Mouse (Mus musculus) right cerebral cortex, postnatal 14 days (tissue): Measurements from ENCODE around the gene Plce1.

Experiments
- DNase-seq: peaks from one replicate; pipeline ENCODE4 v3.0.0; 2022

Gene Plce1

DNA sequence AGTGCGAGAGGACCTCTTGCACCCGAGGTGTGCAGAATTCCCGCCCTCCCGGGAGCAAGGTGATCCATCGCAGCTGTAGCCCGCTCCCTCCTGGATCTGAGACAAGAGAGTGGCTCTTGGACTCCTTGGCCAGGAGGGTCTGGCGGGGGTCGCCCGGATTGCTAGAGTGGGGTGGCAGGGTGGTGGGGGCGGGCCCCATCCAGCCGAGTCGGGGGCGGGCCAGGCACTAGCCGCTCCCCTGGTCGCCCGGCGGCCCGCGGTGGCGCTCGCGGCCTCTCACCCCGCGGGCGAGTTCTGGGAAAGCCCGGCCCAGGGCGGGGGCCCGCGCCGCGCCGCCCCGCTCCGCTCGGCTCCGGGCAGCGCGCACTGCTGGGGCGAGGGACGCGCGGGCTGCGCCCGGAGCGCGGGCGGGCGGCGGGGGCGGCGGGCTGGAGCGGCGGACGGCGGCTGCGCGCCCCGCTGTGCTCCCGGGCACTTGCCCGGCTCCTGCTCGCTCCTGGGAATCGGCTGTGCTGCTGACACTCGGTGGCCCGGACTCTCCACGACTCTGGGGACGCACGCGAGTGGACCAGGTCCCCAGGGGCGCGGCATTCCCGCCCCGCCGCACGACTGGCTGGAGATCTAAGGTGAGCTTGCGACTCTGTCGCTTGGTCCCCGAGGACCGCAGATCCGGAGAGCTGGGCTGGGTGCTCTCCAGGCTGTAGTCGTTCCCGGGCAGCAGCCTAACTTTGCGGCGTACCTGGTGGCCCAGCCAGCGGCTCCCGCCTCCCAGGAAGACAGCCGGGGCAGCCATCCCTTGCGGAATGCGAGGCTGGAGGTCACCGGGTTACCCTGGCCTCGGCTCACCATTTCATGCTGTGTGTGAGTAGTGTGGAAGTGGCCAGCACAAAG, at the start of gene Plce1:
Gene Plce1 (plus strand): TSS at position 379 of the 891 bp plus-strand sequence.
- DNase-seq: no peak

- no peak for DNase-seq
Observed at GRCm38 (mm10) chr19:38431326-38431725, 49.6 kb upstream of the Plce1 start.

GRCm38 (mm10) chr19:38432021-38432420, 48.9 kb upstream of the Plce1 start:
- DNase-seq: no peak

DNA sequence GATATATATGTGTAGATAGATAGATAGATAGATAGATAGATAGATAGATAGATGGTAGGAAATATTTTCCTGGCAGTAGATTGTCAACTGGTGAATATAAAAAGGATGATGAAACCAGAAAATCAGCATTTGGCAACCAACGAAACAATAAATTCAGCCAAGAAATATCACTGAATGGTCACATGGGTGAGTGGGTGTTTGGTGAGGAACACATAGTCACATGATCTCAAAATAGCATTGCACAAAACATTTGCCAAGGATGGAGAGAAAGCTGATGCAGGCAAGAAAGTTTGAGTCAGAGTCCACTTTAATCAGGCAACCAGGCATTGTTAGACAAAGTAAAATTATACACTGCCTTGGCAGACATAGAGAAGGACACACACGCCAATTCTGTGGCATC, 47.5 kb upstream of the Plce1 start:
- no peak for DNase-seq

- no peak for DNase-seq
Observed at GRCm38 (mm10) chr19:38435221-38435620, 45.7 kb upstream of the Plce1 start.

- no peak for DNase-seq
Observed at GRCm38 (mm10) chr19:38441860-38442259, 39.0 kb upstream of the Plce1 start.

DNA sequence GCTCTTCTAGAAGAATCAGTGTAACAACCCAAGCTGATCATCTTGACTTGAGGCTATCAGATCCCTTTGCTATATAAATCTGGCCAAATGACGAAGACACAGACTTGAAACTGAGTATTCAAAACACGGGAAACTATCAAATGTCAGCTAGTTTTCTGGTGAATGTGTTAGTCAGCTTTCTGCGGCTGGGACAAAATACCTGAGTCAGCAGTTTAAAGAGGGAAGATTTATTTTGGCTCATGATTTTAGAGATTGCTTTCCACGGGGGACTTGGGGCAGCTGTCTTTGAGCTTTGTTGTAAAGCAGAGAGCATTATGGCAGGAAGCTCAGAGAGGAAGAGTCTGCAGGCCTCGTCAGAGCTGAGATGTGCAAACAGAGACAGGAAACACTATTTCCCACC, 35.2 kb upstream of the Plce1 start:
- no peak for DNase-seq

GRCm38 (mm10) chr19:38455228-38455627, 25.7 kb upstream of the Plce1 start:
- no peak for DNase-seq

- DNase-seq: no peak
Observed at GRCm38 (mm10) chr19:38458996-38459395, 21.9 kb upstream of the Plce1 start.

GRCm38 (mm10) chr19:38460696-38461095, 20.2 kb upstream of the Plce1 start:
- DNase-seq: no peak

DNA sequence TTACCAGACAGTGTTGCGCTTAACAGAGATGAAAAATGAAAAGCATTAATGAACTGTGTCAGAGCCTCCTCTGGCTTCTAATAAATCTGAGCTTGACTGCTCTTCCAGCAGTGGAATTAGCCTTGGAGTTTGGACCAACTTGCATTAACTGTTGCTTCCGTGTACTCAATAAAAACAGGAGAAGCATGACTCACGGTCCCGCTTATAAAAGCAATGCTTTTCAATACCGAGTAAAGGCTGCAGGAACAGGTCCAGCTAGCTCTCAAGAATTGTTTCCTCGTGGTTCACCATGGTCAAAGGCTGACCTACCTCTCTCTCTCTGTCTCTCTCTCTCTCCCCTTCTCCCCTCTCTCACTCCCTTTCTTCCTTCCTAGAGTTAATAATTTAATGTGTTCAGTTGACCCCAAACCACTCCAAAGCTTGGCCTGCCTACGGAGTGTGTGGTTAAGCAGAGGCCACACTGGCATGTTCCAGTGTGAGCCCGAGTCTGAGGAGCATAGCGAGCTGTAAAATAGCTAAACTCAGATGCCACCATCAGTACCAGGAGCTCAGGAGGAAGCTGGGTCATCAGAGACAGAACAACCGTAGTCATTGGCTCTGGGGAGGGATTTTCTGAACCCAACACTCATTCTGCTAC, 10.5 kb upstream of the Plce1 start:
- DNase-seq: no peak

- DNase-seq: no peak
Observed at GRCm38 (mm10) chr19:38475394-38475793, 5.5 kb upstream of the Plce1 start.

- DNase-seq: no peak
Observed at GRCm38 (mm10) chr19:38478286-38478685, 2.6 kb upstream of the Plce1 start.

GRCm38 (mm10) chr19:38478948-38479347, 2.0 kb upstream of the Plce1 start:
- DNase-seq: no peak

DNA sequence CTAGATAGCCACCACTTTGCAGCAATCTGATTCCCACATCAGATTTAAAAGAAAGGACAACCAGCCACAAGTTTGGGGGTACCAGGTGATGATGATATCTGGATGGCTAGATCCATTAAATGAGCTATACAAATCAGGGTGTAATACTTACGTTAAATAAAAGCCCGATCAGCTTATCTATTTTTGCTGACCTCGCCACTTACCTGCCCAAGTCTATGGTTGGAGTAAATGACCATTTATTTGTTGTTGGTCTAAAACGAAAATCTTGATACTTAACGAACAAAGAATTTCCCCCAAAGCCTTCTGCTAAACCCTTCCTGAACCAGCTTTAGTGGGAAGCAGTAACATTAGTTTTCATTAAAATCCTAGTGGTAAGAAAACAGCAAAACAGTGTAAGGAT, 1.4 kb upstream of the Plce1 start:
- DNase-seq: no peak

- no peak for DNase-seq
Observed at GRCm38 (mm10) chr19:38480156-38480720, 671 bp upstream of the Plce1 start.

GRCm38 (mm10) chr19:38481906-38482305, 997 bp downstream of the Plce1 start:
- no peak for DNase-seq

DNA sequence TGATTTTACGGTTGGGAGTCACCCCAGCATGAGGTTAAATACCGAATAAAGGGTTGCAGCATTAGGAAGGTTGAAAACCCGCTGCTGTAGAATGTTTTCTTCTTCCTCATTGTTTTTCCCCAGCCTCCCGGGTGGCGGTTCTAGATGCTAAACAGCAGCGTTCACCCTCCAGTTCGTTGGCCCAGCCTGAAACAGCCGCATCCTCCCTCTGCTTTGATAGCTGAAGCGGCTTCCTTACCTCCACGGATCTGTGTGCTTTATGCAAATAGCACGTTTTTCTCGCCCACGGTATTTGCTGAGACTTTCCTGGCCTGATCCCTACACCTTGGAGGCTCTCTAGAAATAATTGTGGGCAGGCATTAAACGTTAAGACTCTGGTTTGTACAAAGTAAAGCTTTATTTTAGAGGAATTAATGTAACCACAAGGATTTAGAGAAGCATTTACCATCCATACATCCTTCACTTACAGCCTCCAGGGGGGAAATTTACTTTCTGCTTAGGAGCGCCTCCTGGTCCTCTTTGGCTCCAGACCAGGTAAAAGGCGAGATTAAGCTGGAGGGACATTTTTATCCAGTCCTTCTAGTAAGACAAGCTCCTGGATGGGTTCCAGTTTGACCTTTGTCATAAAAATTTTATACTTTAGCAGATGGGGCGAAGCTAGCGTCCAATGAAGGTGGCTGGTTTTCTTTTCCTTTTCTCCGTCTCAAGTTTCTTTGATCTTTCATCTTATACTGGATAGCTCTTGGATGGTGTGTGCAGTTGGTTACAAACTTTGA, 1.7 kb downstream of the Plce1 start:
- no peak for DNase-seq

DNA sequence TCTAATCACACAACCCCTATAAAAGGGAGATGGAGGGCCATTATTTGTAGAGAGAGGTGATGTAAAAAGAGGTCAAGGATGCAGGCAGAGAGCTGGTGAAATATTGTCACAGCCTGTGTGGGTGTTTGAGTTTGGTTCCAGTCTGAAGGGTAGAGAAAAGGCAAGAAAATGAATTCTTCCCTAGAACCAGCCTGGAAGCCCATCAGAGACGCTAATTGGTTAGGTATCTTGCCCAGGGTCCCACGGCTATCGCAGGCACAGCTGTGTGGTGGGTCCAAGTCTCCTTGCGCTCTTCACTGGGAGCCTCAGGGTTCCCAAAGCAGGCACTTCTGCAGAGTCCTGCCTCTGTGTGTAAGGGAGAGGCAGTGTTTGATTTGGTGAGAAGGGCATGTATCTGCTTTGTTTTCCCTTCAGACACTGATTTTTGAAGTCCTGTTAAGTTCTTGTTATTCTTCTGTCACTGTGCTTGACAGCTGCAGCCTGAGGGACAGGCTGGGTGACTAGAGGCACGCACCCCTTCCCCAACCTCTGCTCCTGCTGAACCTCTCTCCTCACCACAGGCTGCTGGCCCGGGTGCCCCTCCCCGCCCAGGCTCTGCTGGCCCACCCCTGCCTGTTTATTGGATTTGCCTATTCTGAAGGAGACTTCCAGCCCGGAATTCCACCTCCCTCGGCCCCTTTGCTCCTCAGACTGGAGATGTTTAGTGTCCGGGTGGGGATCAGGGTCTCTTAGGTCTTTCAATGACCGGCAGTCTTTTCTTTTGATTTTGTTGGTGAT, 5.1 kb downstream of the Plce1 start:
- no peak for DNase-seq

DNA sequence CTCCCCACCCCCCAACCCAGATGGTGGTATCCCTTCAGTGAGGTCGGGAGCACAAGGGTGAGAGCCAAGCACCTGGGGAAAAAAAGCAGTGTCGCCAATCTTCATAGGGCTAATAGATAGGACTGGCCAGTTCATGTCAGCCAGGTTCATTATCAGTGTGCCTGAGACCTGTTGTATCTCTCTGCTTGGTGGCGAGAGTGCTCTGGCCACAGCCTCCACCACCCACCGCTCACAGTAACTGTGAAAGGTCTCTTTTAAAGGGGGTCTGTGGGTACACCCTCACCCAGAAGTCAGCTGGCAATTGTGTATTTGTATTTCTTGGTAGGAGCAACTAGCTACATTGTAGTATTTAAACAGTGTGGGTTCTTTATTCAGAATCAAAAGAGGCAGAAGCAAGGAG, 6.6 kb downstream of the Plce1 start:
- DNase-seq: no peak

DNA sequence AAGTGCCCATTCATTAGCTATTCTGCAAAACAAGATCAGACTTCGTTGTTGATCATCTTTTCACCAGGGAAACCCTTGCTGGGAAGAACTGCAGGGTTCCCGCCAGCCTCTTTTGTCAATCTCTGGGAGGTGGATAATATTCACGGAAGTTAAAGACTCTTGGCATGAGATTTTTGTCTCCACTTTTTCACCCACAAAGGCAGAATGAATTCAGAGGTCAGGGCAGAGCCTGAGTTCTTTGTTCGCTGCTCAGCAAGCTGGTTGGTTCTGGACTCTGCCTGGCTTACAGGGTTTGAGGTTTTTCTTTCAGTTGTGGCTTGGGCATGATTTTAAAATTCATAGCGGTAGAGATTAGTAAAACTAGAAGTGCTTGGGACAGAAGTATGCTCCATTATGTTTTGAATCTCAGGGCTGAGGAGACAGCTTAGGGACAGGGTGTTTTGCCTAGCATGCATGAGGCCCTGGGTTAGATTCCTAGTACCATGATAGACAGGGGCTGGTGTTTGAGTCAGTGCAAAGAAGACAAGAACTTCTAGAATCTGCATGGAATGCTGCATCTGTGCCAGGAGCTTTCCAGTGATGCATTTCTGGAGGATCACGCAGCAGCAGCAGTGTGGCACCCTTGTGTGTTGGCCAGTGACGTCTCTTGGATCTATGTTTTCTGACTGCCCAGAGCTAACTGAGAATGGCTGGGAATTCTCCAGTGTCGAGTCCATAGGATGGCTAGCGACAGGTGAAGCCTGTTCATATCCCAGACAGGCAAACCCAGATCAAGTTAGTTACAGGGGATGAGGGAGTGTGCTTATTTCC, 7.4 kb downstream of the Plce1 start:
- no peak for DNase-seq

DNA sequence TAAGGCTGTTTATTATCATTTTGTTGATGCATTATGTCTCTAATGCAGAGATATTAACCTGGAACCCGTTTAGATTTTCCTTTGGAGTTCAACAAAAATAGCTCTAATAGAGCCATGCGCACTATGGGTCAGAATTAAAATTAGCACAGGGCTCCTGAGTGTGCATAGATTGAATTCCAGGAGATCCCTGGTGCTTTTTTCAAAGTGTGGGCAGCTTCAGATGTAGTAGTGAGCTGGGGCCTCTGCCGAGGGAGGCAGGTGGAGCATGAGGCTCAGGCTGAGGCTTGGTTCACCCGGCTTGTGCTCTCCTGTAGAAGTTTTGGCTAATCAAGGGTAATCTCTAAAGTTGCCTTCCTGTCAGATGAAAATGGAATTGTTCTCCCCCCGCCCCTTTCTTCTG, 17.3 kb downstream of the Plce1 start:
- no peak for DNase-seq
